Mouse (Mus musculus) left cerebral cortex, adult 11 months (tissue): ENCODE results near the gene Skil.
"Not testable (repeated sequence)": the region's sequence is repeated elsewhere in the genome, so short reads cannot be mapped to it uniquely, and the experiment has no call there.

Experiments used
- DNase-seq: peaks from one replicate; pipeline ENCODE4 v3.0.0; 2022; ENCODE audit warnings: low spot score

The Skil gene

DNA sequence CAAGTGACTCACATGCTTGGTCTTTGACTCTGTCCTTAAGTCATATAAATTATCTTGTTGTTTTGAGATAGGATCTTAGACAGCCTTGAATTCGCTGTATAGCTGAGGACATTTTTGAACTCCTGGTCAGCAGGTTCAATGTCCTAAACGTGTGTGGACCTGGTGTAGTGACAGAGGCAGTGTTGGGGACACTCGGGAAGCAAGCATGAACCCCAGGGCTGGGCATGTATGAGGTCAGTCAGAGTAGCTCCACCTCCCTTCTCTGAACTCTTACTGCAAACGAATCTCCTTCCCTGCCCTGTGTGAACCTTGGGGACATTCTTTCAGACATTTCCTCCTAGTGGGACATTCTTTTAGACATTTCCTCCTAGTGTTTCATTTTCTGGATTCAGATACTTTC is 34.9 kb downstream of the Skil start:
- no peak for DNase-seq

DNA sequence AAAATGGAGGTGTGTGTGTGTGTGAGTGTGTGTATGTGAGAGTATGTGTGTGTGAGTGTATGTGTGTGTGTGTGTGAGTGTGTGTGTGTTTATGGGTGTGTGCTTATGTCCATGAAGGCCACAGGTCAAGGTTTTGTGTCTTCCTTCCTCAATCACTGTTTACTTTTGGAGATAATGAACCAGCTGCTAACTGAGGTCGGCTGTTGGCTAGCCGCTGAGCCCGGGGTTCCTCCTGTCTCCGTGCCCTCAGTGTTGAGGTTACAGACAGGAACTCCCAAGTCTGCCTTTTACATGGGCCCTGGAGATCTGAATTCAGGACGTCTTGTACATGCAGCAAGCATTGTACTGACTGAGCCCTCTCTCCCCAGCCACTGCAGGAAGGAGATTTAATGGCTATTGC is 38.8 kb downstream of the Skil start:
- DNase-seq: no peak

DNA sequence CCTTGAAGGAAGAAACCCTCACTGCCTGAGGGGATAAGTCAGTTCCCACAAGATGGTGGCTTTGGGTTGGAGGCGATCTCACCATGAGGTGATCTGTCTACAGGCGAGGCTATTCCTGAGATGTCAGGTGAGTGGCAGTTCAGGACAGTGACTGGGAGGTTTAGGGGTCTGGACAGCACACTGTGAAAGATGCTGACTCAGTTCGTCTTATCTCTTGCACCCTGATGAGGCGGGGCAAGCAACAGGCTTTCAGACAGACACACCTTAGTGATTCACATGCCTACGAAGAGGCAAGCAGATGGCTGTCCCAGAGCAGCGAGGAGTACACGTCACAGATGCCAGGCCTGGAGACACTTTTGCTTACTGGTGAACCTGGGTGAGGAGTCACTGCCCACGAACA is 39.4 kb downstream of the Skil start:
- DNase-seq: no peak

DNA sequence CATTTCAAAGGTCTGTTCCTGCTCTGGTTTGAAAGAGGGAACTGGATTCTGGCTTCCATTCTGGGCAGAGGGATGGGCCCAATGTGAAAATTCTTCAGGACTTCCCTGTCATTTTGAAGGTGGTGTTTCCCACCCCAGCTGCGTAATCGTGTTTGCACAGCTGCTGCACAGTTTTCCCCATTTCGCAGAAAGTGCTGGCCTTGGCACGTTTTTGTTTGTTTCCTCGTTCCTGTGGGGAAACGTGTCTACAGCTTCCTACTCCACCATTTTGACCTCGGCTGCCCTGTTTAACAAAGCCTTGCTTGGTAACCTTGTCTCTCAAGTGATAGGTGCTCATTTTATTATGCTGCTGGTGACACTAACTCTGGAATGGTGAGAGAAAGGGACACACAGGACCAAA is 39.8 kb downstream of the Skil start:
- DNase-seq: no peak

DNA sequence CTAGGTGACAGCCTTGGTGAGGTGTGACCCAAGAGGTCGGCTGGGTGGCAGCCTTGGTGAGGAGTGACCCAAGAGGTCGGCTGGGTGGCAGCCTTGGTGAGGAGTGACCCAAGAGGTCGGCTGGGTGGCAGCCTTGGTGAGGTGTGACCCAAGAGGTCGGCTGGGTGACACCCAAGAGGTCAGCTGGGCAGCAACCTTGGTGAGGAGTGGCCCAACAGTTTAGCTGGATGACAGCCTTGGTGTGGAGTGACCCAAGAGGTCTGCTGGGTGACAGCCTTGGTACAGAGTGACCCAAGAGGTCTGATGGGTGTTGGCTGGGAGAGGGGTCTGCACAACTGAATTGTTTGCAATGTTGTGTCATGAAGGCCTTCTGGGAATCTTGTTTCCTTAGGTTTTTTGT is 41.7 kb downstream of the Skil start:
- DNase-seq: not testable (repeated sequence)

DNA sequence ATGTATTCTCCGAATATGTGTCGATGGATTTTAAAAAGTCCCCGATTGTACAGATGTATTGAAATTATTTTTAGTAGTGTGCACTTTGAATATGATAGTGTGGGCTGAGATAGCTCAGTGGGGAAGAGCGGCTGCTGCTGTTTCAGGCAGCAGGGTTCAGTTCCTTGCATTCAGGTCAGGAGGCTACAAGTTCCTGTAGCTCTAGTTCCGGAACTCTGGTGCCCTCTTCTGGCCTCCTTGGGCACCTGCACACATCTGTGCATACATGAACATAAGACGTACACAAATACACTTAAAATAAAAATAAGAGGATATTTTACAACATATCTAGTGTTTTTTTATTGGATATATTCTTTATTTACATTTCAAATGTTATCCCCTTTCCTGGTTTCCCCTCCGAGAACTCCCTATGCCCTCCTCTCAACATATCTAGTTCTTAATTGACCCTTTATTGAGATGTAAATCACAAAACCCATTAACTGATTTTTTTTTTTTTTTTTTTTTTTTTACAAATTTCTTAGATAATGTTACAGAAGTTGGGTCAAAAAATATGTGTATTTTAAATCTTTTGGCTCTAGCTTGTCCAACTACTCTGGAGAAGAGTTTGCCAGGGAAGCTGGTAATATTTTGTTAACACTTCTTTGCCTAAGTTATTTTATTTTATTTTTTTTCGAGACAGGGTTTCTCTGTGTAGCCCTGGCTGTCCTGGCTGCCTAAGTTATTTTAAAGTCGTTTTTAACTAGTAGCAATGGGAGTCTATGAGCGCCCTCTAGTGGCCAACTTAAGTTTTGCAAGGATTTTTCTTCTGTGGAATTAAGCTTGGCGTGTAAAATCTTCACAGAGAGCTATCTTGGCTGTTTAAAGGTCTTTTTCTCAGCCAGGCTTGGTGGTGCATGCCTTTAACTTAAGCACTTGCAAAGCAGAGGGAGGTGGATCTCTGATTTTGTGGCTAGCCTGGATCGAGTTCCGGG is 43.9 kb downstream of the Skil start:
- DNase-seq: peak; percentile 76

DNA sequence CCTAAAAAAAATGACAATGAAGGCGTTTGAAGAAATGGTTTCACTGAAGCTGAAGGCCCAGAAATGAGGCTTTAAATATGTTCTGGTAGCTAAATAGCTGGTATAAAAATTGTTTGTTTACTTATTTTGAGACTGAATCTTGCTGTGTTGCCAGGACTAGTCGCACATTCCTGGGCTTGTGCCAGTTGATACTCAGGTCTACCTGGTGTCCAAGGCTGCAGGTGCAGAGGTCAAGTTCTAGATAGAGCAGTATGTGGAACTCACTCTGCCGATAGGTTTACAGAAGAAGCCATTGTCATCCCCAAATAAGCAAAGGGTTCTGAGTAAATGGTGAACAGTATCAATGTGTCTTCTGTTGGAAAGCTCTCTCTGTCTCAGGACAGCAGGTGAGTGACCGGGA is 46.8 kb downstream of the Skil start:
- DNase-seq: no peak

DNA sequence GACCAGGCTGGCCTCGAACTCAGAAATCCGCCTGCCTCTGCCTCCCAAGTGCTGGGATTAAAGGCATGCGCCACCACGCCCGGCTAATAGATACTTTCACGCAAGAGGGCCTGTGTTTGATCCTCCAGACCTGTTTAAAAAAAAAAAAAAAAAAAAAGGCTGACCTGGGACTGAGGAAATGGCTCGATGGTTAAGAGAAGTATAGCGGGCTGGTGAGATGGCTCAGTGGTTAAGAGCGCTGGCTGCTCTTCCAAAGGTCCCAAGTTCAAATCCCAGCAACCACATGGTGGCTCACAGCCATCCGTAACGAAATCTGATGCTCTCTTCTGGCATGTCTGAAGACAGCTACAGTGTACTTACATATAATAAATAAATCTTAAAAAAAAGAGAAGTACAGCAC is 50.4 kb downstream of the Skil start:
- DNase-seq: not testable (repeated sequence)

DNA sequence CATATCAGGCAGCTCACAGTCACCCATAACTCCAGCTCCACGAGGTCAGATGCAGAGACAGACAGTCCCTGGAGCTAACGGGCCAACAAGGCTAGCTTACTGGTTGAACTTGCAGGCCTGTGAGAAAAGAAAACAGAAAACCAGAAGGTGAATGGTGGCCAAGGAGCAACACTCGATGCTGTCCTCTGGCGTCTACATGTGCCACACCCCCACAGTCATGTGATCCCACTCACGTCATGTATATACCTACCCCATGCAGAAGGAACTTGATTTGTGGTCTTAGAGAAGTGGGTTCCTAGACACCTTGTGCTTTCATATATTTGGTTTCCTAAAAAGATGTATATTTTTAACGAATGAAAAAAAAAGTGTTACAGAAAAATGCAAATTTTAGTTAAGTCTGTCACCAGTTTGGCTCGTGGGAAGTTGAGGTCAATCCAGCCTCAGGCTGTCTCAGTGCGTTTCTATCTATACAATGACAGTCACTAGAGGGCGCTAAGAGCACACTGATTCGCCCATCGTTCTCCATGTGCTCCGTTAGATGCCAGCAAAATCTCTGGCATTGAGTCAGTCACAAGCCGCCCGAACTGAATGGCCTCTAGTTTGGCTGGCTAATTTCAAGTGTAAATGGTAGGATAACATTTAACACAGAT is 50.9 kb downstream of the Skil start:
- DNase-seq: peak; percentile 80

DNA sequence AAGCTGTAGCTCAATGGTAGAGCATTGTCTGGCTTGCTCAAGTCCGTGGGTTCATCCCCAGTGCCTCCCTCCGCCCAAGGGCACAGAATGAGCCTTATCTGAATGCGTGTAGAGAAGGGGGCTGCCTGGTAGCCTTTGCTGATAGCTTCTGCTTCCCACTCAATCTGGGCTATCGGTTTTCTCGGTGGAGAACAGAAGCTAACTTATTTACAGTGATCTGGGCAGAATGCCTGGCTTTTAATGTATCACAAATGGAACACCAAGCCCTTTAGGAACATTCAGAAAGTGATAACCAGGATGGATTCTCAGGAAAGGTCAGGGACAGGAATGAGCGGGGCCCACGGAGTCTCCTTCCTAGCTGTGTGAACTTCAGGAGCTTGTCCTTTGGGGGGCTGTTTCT is 53.7 kb downstream of the Skil start:
- no peak for DNase-seq

DNA sequence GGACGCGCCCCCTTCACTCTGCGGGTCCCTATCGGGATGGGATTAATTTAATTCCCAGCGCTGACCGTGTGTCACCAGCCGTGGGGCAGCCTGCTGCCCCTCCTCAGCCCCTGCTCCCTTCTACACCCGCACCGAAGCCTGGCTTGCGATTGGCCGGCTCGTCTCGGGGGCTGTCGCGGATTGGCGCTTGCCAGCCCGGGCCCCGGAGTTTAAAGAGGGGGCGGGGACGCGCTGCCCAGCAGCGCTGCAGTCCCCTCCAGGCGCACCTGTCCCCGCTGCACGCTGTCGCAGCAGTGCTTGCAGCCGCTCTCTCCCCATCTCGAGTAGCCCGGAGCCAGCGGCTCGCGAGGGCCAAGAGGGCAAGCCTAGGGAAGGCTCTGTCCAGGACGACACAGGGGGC is 54.8 kb downstream of the Skil start, which contains the start of gene Cldn11:
Cldn11 (plus strand) TSS at position 215 of the 400 bp plus-strand sequence.
- DNase-seq: no peak

DNA sequence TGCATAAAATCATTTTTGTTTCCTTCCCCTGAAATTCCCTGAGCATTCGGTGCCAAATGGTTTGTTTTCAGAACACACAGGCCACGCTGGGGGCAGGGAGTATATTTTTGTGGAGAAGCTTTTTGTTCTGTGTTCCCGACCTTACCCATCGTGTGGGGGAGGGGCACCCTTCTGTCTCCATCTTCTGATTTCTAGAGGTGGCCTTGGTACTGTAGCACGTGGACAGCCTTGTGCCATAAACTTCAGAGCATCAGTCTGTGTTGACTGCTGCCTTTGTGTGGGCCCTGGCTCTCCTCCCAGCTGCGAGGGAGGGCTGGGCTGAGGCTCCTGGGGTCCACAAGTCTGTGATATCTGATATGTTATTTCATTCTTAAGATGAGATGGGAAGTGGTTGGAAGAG is 57.2 kb downstream of the Skil start:
- peak; percentile 46 for DNase-seq

DNA sequence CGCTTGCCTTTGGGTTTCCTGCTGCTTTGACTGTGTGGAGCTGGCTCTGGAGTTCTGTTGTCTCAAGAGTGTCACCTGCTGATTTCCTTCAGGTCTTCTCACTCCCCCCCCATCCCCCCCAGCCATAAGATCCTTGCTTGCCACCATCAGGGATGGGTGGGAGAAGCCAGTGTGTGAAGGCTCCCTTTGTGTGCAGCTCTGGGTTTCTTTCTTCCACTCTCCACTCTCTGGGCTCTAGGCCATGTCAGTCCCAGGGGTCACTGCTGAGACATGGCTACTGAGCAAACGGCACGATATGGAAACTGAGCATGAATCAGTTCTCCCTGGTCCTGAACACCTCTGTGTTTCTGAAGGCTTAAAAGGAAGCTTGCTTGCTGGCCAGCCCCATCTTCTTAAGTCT is 61.3 kb downstream of the Skil start:
- DNase-seq: no peak

DNA sequence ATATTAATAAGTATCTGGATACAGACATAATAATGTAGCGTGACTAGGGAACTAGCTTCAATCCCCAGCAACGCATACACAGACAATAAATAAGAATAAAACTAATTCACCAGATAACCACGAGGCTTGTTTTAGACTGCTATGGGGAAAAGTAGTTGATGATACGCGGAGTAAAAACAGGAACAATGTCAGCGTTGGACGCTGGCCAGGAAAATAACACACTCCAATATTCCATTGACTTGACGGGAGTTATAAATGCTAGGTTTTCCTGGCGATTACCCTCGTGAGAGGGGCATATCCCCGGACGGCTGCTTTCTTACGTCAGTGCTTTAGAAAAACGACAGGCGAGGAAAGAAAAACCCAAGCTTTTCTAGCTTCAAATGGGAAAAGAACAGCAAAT is 62.9 kb downstream of the Skil start:
- no peak for DNase-seq

DNA sequence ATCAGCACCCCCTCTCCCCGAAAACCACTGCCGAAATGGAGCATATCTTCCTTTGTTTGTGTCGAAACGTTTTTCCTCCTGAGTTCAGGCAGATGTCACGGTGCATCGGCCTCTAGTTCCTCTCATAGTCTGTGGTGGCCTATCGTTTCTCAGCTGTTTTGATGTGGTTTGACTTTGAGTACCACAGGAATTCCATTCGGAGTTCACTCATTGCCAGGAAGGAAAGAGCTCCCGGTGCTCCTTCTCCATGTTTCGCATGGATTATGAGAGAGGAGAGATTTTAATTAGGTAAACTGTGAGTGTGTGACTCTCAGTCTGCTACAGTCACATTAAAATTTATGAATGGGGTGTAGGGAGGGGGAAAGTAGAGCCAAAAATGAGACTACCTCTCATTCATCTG is 65.2 kb downstream of the Skil start:
- no peak for DNase-seq

DNA sequence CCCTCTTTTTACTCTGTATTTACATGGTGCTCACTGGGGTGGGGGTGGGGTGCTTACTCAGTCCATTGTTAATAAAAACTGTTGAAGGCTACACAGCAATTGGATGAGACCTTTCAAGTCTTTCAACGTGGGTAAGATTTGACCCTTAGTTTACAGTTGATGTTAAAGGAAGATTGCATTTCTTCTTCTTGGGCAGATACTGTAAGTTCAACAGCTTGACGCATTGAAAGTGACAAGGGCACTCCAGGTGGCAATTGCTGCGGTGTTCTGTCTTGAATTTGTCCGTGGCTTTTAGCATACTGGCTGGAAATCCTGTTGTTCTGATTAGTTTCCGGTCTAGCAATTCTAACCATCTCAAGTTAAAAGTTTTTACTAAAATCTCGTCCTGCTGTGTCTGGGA is 66.5 kb downstream of the Skil start:
- no peak for DNase-seq

DNA sequence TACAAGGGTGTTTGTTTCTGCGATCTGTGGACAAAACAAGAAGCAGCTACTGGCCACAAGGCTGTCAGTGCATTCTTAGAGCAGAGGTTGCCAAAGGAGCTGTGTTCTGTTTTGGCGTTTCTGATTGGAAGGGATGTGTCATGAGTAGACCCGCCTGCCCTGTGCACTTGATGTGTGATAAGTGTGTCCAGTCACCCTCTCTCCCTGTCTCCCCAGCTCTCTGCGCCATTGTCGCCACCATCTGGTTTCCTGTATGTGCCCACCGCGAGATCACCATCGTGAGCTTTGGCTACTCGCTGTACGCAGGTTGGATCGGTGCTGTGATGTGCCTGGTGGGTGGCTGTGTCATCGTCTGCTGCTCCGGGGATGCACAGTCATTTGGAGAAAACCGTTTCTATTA is 68.0 kb downstream of the Skil start:
- DNase-seq: no peak

DNA sequence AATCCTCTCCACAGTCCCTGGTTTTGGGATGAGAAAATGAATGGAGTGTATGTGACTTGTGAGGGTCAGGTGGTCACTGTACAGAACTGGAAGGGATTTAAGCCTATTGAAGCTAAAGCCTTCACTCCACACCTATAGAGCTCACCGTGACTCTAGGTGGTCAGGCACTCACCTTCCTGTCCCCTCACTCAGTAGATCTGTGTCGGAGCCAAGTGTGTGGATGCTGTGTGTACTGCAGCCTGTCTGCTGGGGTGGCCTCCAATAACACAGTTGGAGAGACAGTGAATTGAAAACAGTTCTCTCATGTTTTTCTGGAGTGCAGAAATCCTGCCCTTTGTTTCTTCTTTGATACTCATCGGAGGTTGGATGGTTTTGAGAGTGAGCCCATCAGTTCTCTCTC is 70.9 kb downstream of the Skil start:
- no peak for DNase-seq

DNA sequence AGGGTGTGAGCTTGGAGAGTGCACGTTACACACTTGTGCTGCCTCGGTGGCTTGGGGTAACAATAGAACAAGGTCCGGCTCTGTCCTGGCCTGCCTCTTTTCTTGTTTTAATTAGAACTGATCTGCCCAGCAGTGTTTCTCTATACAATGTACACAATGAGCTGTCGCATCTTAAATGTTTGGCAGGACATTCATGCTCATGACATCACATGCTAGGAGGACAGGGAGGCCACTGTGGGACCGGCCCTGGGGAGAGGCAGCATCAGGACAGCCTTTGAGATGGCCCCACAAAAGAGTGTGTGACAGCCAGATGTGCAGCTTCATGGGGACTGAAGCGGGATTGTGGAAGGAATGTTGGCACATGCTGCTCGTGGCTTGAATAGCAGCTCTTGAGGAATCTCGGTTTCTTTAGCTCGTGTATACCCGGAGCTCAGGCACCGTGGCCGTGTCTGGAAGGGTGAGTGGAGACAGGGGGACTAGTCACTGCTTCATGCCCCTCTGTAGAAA is 71.6 kb downstream of the Skil start:
- DNase-seq: peak; percentile 65
